Mouse (Mus musculus): ENCODE measurements around the gene Arntl.
"Not testable (repeated sequence)": the region's sequence is repeated elsewhere in the genome, so short reads cannot be mapped to it uniquely, and the experiment has no call there.

Gene Arntl

DNA sequence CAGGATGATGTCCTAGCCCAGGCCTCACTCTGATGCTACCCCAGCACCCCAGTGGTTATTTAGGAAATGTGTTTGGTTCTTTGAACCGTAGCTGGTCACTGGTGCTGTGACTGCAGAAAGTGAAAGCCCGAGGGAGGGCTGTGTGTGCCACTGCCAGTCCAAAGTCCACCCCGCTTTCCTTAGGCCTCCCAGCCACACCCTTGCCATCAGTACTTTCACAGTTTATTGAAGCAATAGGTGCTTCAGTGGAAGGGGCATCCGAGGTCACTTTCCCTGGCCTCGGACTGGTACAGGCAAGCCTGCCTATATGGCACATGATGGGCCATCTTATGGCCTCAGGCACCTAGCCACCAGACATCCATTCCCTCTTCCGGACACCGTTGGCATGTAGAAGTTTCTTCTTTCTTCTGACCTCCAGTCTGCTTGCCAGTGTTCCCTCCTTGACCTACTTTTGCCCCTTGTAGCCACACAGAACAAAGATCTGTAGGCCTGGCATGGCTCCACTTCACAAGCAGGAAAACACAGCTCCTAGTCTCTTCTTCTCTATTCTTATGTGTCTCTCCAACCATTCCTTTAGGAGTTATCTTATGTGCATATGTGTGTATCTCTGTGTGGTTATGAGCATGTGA, 46.6 kb downstream of the Arntl start:
- DNase-seq, result no peak

DNA sequence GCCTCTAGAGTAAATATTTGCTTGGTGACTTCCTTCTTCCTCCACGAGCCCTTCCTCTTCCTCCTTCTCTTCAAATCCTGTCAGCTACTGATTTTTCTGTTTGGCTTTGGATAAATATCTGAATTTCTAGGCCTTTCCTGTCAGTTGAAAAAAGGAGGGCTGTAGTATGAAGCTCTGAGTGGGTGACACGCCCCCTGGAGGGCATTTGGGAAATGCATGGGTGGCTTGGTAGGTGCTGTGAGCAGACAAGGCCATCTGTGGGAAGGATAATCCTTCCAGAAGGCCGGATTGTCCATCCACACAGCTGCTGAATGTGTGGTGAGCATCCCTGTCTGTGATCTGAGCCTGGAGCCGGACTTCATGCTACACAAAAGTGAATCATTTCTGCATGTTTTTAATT, 48.8 kb downstream of the Arntl start:
- peak; percentile 32 to 49 for DNase-seq

DNA sequence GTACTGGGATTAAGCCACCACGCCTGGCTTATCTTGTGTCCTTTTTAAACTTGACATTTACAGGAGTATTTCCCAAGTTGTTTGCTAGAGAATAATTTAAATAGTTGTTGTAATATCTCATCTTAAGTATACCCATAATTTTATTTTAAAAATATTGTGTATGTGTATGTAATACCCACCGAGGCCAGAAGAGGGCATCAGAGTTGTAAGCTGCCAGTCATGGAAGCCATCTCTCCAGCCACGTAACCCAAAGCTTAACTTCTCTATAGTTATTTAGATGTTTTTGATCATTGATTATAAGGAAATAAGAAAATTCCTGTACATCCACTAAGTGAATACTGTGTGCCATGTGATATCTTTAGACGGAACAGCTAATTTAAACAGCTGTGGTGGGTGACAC, 51.2 kb downstream of the Arntl start:
- no peak for DNase-seq

DNA sequence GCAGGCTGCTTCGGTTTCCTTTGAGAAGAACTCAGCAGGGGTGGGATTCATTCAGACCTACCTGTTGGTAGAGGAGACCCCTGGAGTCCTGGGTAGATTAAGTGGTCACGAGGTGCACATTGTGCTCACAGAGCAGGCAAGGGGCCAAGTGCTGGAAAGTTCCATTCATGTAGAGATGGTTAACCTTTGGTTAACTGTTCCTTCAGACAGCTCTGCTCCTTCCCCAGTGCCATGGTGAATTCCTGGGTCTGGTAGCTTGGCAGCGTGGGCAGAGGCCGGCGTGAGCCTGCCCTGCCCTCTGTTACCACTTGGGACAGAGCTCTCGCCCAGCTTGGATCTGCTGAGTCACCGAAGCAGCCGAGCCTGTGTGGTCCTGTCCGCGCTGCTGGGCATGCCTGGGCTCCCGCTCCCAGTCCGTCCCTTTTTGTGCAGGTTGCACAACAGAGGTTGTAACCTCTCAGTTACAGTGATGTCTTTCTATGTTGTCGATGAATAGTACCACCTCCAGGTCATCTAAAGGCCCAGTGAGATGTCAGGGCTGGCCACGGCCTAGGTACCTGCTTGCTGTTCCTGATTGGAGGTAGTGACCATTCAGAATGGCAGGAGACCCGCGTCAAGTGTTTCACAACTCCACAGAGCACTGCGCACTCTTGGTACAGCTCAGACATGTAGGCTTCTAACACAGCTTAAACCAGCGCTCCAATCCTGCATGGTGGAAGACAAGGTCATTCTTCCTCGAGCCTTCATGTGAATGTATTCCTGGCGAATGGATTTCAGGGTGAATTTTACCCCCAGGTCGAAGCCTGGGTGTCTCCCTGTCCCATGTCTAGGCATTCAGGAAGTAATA, 53.3 kb downstream of the Arntl start:
- peak; percentile 26 to 33 for DNase-seq

DNA sequence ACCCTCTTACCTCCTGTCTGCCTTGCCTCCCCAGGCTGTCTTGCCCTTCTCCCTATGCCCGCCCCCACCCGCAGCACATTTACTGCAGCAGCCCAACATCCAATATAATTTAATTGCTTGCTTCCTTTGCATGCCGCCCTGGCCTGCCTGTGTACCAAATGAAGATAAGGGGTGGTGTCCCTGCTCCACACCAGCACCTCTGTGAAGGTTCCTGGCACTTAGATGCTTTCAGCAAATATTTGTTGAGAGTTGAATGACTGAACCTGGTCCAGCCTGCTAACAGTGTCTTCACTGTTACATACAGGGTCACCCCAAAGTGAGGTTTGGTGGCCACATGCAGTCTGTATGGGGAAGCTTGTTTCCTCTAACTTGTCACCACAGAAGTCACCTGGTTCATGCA, 54.4 kb downstream of the Arntl start:
- DNase-seq, result no peak

DNA sequence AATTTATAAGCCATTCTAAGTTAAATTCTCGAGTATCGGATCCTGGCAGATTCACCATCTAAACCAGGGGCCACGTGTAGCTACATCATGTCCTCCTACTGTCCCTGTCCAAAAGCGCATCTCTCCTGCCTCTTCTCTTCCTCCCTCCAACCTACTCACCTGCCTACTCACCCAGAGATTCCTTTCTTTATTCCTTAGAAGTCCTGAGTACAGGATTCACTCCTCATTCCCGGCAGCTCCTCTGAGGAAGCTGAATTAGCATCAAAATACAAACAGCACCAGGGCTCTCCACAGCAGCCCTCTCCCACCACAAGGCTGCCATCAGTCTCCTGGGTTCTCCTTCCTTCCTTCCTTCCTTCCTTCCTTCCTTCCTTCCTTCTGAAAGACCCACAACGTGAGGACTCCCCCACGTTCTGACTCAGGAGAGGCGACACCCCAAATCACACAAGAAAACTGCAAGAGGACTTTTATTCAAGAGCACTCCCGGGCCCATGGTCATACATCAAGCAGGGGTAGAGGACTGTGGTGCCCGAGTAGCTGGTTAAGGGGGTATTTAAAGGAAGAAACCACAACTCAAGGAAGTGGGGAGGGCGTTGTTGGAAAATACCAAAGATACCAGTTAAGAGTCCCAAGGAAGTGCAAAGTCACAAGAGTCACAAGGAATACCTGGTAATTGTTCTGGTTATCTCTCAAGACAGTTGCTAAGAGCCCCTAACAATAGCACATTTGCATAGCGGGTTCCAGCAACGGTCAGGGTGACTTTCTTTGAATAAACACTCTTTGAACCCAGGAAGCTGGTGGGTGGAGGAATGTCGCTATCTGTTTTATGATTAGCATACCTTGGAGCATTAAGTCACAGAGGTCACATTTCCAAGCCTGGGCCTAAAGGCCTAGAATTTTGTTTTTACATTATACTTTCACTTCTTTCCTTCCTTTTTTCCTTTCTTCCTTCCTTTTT, 55.5 kb downstream of the Arntl start:
- DNase-seq, result not testable (repeated sequence)

DNA sequence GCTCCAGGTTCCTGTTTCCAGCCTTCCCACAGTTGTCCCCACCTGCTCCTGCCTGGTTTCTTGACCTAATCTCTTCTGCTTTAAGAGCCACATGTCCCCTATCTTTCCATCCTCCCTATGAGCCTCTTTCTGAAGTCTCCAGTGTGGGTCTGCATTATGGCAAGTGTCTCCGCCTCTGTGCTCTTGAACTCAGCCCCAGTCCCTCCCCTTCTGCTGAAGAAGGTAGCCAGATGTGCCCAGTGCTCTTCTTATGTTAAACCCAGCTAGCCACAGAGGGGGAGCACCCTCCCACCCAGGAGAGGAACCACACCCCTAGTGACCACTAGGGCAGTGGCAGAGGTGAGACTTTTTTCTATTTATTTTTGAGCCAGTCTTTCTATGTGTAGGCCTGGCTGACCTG, 56.7 kb downstream of the Arntl start:
- DNase-seq, result no peak

DNA sequence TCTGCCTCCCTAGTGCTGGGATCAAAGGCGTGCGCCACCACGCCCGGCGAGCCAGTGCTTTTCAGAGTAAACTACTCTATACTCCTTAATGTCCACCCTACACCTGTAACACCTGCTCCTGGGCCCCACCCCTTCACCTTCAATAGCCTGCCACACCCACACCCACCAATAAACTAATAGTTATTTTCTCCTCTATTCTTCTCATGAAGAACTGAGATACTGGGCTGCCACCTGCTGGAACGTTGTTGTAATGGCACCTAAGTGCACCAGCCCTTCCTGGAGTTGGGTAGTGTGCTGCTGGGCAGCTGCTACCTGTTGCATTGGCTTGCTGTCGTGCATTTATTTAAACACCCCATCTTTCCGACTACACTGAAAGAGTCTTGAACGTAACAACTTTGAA, 61.0 kb downstream of the Arntl start:
- DNase-seq, result peak; percentile 77 to 81

DNA sequence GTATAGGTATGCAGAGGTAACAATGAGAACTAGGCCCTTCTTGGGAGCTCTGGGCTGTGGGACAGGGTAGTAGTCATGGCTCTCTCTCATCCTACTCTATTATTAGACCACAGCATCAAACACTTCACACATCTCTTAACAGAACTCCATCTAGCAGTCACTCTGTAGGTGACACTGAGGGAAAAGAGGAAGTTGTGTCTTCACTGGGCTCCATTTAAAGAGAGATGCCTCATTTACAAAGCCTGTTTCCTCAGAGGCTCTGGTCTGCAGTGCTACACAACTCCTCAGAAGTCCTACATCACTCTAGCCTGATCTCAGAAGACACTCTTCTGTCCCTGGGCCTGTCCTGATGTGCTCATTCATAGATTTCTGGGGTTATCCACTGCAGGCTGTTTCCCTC, 61.8 kb downstream of the Arntl start:
- no peak for DNase-seq

DNA sequence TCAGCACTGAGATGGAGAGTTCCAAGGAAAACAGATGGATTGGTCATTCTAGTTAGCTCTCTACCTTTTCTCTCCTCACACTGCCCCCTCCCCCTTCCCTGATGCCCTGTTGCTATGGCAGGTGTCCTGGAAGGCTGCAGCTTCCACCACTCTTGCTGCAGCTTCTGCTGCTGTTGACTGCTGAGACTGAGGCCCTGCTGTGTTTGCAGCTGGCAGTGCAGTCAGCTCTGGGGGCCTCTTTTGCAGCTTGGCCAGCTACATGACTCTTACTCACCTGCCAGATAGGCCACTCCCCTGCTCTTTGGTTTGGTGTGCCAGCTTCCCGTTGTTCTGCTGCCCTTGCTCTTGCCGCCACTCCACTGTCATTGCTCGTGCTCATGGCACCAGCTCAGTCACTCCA, 62.7 kb downstream of the Arntl start:
- DNase-seq, result peak; percentile 63 to 70

DNA sequence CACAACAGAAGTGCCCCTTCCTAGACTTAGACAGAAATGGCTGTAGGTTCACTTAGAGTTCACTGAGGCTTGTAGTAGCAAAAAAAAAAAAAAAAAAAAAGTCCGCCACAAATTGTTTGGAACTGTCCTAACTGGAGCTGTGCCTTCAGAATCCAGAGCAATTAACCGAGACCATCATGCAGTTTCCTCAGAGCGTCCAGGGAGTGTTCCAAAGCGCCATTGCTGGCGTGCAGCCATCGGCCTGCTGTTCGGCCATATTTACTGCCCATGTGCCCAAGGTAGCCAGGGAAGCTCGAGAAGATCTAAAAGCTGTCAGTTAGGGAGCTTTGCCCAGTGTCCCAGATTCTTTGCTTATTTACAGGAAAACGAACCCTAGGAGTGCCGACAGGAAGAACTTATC, 63.3 kb downstream of the Arntl start:
- DNase-seq, result peak; percentile 94 to 97

DNA sequence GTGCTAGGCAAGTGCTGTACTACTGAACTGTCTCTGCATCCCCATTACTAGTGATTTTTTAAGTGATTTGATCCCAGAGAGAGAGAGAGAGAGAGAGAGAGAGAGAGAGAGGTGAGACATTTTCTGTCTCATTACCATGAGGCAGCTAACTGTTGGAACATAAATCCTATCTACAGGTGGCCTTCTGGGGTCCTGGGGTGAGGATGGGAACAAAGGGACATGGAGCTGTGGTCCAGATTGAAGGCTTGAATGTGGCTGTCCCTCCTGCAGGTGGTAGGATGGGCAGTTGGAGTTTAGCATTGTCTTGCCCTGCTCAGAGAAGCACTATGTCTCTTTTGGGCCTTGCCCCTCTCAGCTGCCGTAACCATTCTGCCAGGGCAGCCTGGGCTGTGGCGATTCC, 63.7 kb downstream of the Arntl start:
- peak in 1 of 2 experiments; percentile 50 for DNase-seq

DNA sequence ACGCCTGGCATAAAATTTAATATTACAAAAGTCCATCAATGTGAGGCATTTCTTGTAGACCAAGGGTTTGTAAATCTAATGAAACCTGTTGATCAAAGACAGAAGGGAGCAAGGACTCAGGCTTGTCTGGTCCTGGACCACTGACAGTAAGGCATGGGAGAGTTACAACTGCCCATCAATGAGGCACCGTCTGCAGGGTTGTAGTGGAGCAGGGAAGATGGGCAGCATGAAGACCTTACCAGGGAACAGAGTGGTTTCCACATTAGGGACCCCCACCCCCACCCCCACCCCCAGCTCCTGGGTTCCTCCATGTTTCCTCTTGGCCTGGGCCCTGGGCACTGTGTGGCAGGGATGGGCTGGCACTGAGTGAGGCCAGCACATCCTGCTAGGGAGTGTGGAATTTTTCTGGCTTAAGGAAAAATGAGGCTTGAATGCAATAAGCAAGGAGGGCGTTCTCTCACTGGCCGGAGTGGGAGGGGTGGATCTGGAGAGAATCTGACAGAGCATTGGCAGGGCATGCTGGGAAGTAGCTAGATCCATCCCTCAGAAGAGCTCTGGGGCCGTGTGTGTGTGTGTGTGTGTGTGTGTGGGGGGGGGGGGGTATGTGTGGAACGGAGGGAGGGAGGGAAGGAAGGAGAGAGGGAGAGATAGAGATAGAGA, 65.2 kb downstream of the Arntl start:
- no peak for DNase-seq

DNA sequence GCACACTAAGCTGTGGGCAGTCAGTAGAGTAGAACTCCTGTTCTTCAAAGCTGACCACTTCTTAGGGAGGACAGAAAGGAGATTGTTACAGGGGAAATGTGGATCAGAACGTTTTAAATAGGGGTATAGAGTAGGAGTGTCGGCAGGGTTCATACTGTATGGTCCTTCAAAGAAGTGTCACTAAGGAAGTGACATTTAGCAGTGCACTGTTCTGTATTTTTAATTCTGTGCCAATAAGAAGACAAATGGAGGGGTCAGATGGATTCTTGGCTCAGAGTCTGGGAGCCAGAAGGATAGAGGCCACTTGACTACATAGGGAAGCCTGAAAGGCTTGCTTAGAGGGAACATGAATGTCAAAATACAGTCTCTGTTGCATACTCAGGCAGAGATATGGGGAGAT, 70.0 kb downstream of the Arntl start:
- DNase-seq, result no peak

DNA sequence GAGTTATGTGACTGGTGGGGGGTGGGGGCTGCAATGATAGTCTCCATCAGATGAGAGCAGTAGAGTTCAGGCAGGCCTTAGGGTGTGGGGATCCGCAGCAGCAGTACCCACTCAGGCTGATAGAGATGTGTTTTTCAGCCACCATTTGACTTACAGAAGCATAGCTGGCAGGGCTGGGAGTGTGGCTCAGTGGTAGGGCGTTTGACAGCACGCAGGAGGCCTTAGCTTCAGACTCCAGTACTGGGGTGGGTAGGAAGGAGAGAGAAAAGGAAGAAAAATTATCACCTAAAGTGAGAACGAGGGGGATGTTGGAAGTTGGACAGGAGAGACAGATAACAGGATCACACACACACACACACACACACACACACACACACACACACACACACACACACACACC, 71.2 kb downstream of the Arntl start:
- no peak for DNase-seq

DNA sequence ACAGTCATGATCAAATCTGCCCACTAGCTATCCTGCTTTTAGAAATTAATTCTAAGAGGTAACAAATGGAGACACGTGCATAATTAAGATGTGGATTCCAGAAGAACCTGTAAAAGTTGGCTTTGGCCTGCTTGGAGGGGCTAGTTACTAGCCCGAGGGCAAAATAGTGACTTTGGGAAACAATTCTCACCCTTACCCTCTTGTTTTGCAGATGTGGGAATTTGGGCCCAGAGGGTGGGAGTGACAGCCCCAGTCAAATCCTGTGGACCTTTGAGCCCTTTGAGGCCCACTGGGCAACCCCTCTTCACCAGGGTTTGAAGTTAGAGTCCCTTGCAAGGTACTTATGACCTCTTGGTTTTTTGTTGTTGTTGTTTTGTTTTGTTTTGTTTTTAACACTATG, 72.0 kb downstream of the Arntl start:
- DNase-seq, result no peak

DNA sequence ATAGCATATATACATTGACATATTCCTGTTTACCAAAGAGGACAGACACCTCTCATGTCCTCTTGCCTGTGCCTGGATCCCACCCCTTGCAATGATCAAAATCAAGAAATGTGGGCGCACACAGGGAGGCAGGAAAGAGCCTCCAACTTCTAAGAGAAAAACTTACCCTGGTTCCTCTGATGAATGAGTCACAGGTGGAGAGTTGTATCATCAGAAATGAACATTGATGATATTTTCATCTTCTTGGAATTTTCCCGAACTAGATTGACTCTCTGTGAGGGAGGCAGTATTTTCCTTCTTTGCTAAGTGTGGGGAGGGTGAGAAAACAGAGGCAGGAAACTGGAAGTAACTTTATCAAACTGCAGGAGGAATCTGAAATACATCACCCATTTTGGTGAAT, 78.1 kb downstream of the Arntl start:
- DNase-seq, result no peak

DNA sequence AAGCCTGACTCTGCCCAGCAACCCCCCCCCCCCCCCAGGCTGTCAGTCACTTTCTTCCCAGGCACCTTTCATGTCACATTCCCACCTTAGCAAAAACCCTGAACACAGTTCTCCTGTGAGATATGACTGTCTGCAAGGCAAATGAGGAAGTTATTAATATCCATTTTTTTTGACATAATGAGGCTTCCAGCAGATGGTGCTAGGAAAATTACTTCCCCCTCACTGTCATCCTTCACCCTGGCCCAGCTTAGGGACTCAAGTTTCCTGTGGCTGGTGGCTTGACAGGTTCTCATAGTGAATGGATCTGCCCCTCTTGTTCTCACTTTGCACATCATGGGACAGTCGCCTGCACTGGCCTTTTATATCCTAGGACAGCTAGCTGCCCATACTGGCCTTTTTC, 81.9 kb downstream of the Arntl start:
- no peak for DNase-seq

DNA sequence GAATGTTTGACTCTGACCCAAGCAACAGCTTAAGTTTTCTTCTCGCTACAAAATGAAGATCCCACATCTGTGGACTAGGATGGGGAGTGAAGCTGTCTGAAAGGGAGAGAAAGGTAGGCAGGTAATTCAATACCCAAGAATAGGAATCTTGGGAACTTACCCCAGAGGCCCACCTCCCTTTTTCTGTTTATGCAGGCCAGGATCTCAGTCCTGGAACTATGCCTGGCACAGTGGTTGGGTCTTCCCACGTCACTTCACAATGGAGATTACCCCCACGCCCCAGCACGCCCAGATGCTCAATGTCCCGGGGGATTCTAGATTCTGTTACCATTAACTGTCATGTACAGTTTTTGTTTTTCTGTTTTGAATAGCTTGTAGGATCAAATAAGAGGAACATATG, 84.5 kb downstream of the Arntl start:
- DNase-seq, result no peak

DNA sequence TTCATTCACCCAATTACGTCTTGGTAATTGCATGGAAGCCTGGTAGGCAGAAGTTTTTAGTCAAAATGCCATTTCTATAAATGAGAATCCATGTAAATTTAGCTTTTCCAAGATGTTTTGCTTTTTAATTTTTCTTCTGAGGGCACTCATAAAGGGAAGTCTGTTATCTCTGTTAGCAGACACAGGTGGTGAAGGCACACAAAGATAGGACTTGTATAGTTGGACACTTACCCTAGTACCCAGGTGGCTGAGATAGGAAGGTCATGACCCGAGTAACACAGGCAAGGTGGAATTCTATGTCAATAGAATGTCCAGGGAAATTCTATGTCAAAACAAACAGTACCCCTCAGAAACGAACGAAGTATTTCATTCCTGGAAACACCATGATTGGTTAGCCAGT, 84.9 kb downstream of the Arntl start:
- no peak for DNase-seq

DNA sequence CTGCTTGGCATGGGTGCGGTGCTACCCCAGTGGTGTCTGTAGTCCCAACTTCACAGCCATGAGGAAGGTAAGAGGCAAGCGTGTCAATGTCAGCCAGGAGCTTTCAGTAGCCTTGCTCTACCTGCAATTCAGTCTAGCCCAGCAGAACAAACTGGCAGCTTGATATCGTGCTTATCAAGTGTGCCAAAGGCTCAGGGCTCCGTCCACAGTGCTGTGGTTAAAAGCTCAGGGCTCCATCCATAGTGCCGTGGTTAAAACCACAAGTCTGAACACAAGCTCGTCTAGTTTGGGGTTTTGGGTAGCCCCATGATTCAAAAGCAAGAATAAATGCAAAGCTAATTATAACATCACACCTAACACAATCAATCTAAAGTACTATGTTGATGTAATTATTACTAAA, 87.3 kb downstream of the Arntl start:
- no peak for DNase-seq

DNA sequence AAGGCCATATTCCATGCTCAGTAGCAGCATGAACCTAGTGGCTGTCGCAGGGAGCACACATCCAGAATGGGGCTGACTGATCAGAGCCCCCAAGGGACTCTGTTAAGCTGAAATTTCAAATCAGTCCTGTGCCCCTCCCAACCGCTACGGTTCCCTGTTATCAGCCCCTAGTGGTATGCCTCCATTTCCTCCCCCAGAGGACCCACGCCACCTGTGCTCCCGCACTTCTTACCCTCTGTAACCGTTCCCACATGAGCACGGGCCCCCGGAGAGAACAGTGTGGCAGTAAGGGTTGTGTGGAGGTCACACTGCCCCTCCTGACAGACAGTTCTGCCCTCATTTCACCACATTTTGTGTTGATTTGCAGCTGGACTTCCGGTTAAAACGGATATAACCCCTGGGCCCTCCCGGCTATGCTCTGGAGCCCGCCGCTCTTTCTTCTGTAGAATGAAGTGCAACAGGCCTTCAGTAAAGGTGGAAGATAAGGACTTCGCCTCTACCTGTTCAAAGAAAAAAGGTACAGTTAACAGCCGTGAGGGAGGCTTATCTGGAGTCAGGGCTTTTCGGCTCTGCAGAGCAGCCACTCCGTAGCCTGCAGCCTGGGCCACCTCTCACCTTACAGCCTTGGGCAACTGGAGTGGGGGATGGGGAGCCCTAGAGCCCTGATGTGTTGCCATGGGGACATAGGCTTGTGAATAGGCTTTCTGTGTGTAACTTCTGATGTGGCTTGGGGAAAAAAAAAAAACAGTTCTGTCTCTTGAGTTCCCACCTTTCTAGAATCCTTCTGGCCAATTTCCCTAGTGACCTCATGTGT, 88.0 kb downstream of the Arntl start:
- DNase-seq, result no peak
